Mouse (Mus musculus) CH12.LX (cell line): Measurements from ENCODE around the gene Mettl6.

ENCODE experiments used
- CTCF ChIP-seq, 2 experiments: IDR thresholded peaks in 1 of 2; conservative IDR thresholded peaks in 1 of 2; 2 replicates each; pipeline ENCODE4 v1.5.1; 2011 to 2012; ENCODE audit warnings: low read depth in 2 of 2, low read length in 2 of 2, improper control_type of control experiment in 1 of 2, inconsistent platforms in 1 of 2, mild to moderate bottlenecking in 1 of 2, moderate library complexity in 1 of 2
- NELFE ChIP-seq: IDR thresholded peaks from 2 replicates; pipeline ENCODE4 v1.6.1; 2011; ENCODE audit warnings: low read depth, low read length, improper control_type of control experiment
- POLR2A ChIP-seq: IDR thresholded peaks from 2 replicates; pipeline ENCODE4 v1.6.1; 2011; ENCODE audit warnings: low read depth, mild to moderate bottlenecking, improper control_type of control experiment, low read length
- UBTF ChIP-seq: IDR thresholded peaks from 2 replicates; pipeline ENCODE4 v1.6.1; 2012; ENCODE audit warnings: low read depth, mild to moderate bottlenecking, inconsistent platforms, low read length, improper control_type of control experiment, moderate library complexity
- ZKSCAN1 ChIP-seq: IDR thresholded peaks from 2 replicates; pipeline ENCODE4 v1.6.1; 2012; ENCODE audit warnings: low read depth, inconsistent platforms, low read length, improper control_type of control experiment, borderline replicate concordance

GRCm38 (mm10) chr14:31482417-31482816 lies 12.4 kb downstream of the Mettl6 start:
- TF ChIP-seq POLR2A (no peak), CTCF (conservative IDR thresholded peaks at IDR 0.05 in 1 of 2, IDR thresholded peaks at IDR 0.05 in 1 of 2; ENCODE audit: low read depth in 2 of 2, low read length in 2 of 2) (no peak), UBTF (no peak), ZKSCAN1 (no peak), NELFE (no peak)
